Mouse (Mus musculus) midbrain, embryonic 11.5 days (tissue): ENCODE results near the gene 4933400A11Rik. TPM values are rescaled to one million over a fixed set of nuclear protein-coding genes. Genes with fewer than 3 reads are reported as not detected.
A peak's percentile ranks its signal among the peaks of the same experiment; 100 is the strongest.

Source experiments
- ATAC-seq: fragments of 200-750 bp; cut with Nextera tagmentation; 2 replicates; pipeline ENCODE4 v1.8.0; 2017; ENCODE audit warnings: moderate TSS enrichment, moderate library complexity; ENCODE audit not compliant: low FRiP score
- DNase-seq: peaks from one replicate; pipeline ENCODE4 v3.0.0; 2015; ENCODE audit warnings: low spot score; ENCODE audit errors: missing footprints
- H3K27ac ChIP-seq: fragments of 300-500 bp; sonication (generic); 2 replicates; pipeline ENCODE4 v1.5.1; 2014; ENCODE audit warnings: low read depth, low read length
- H3K27me3 ChIP-seq: fragments of 300-500 bp; sonication (generic); 2 replicates; pipeline ENCODE4 v1.6.1; 2014; ENCODE audit warnings: mild to moderate bottlenecking, low read length, moderate library complexity, mixed read lengths; ENCODE audit not compliant: control insufficient read depth, insufficient read depth
- H3K36me3 ChIP-seq: fragments of 300-500 bp; sonication (generic); 2 replicates; pipeline ENCODE4 v1.6.1; 2014; ENCODE audit warnings: mild to moderate bottlenecking, low read length, moderate library complexity, mixed read lengths; ENCODE audit not compliant: control insufficient read depth, insufficient read depth
- H3K4me1 ChIP-seq: fragments of 300-500 bp; sonication (generic); 2 replicates; pipeline ENCODE4 v1.6.1; 2014; ENCODE audit warnings: low read length; ENCODE audit not compliant: control insufficient read depth, insufficient read depth
- H3K4me2 ChIP-seq: fragments of 300-500 bp; sonication (generic); 2 replicates; pipeline ENCODE4 v1.6.1; 2014; ENCODE audit warnings: mild to moderate bottlenecking, moderate library complexity
- H3K4me3 ChIP-seq: fragments of 300-500 bp; sonication (generic); 2 replicates; pipeline ENCODE4 v1.5.1; 2014; ENCODE audit warnings: low read depth, low read length
- H3K9ac ChIP-seq: fragments of 300-500 bp; sonication (generic); 2 replicates; pipeline ENCODE4 v1.6.1; 2014; ENCODE audit warnings: low read length
- H3K9me3 ChIP-seq: fragments of 300-500 bp; sonication (generic); 2 replicates; pipeline ENCODE4 v1.6.1; 2016; ENCODE audit warnings: low read length; ENCODE audit not compliant: control insufficient read depth
- WGBS: fragments of 180-500 bp; shearing (Covaris S2); extraction: QIAGEN DNeasy Blood & Tissue Kit; methylation state at CpG from one replicate; pipeline ENCODE4 v1.1.7; 2014; 5-methylcytosine and 5-hydroxymethylcytosine counted together
- polyA plus RNA-seq: library from polyadenylated mRNA; unstranded; fragments of >200 nt; fragmentation: Nextera tagmentation; extraction: Ambion mirVana; gene quantifications from 2 replicates; pipeline ENCODE4 v1.2.1, GENCODE M21; 2014

Gene 4933400A11Rik
- polyA plus RNA-seq, 1 experiment from 2014 or later: not detected

- WGBS: 11% methylated on average over 4 of the region's 4 CpGs
Observed at GRCm38 (mm10) chrX:169800238-169800637, 20.8 kb upstream of the 4933400A11Rik start.

GRCm38 (mm10) chrX:169798987-169799680 lies 19.7 kb upstream of the 4933400A11Rik start:
- Histone ChIP-seq H3K27ac (no peak overlapping the region), H3K4me3 (peak overlapping the region; percentile 25), H3K4me1 (no peaks in the 10 kb centered on the region), H3K4me2 (peak overlapping the region; percentile 33; the same call in 1 of the 2 replicates), H3K27me3 (no peaks in the 10 kb centered on the region; the same call in 1 of the 2 replicates), H3K36me3 (no peaks in the 10 kb centered on the region), H3K9me3 (no peaks in the 10 kb centered on the region), H3K9ac (peak overlapping the region; percentile 48; the same call in 1 of the 2 replicates)
- 2% methylated on average over 11 of the region's 11 CpGs for WGBS
- ATAC-seq: peak; percentile 82
- DNase-seq: peak; percentile 92

More at GRCm38 (mm10) chrX:169800238-169800637, 20.8 kb upstream of the 4933400A11Rik start:
- DNase-seq (no peak), ATAC-seq (peak; percentile 39; the same call in 1 of the 2 replicates)
- no peaks in the 10 kb centered on the region for H3K36me3 ChIP-seq
- no peak overlapping the region for H3K9ac ChIP-seq
- no peak overlapping the region for H3K4me3 ChIP-seq
- no peak overlapping the region for H3K27ac ChIP-seq
- H3K4me2 ChIP-seq: no peak overlapping the region
- H3K4me1 ChIP-seq: no peaks in the 10 kb centered on the region
- no peaks in the 10 kb centered on the region for H3K27me3 ChIP-seq
- H3K9me3 ChIP-seq: no peaks in the 10 kb centered on the region

- H3K36me3 ChIP-seq: no peaks in the 10 kb centered on the region
- H3K9ac ChIP-seq: no peak overlapping the region
- no peak overlapping the region for H3K4me3 ChIP-seq
- 62% methylated on average over 3 of the region's 3 CpGs for WGBS
- no peak overlapping the region for H3K4me2 ChIP-seq
- H3K4me1 ChIP-seq: no peaks in the 10 kb centered on the region; the same call in 1 of the 2 replicates
- DNase-seq: no peak
- no peaks in the 10 kb centered on the region; the same call in 1 of the 2 replicates for H3K27me3 ChIP-seq
- H3K27ac ChIP-seq: no peak overlapping the region
- no peak for ATAC-seq
- H3K9me3 ChIP-seq: no peaks in the 10 kb centered on the region
Observed at GRCm38 (mm10) chrX:169797148-169797547, 17.7 kb upstream of the 4933400A11Rik start.

GRCm38 (mm10) chrX:169794831-169795311 lies 15.4 kb upstream of the 4933400A11Rik start:
- Histone ChIP-seq H3K4me3 (no peak overlapping the region), H3K4me1 (no peaks in the 10 kb centered on the region; the same call in 1 of the 2 replicates), H3K9me3 (no peaks in the 10 kb centered on the region), H3K27ac (no peak overlapping the region), H3K4me2 (no peak overlapping the region), H3K27me3 (no peaks in the 10 kb centered on the region; the same call in 1 of the 2 replicates), H3K36me3 (no peaks in the 10 kb centered on the region), H3K9ac (no peak overlapping the region)
- ATAC-seq (no peak), DNase-seq (no peak)
- WGBS: 46% methylated on average over 7 of the region's 7 CpGs

- no peak for ATAC-seq
- Histone ChIP-seq H3K4me3 (no peak overlapping the region), H3K4me2 (no peak overlapping the region), H3K4me1 (no peaks in the 10 kb centered on the region; the same call in 1 of the 2 replicates), H3K27me3 (no peaks in the 10 kb centered on the region; the same call in 1 of the 2 replicates), H3K27ac (no peak overlapping the region), H3K9ac (no peak overlapping the region), H3K36me3 (no peaks in the 10 kb centered on the region), H3K9me3 (no peaks in the 10 kb centered on the region)
- no peak for DNase-seq
- WGBS: 46% methylated on average over 4 of the region's 4 CpGs
Observed at GRCm38 (mm10) chrX:169794421-169794820, 15.0 kb upstream of the 4933400A11Rik start.

- Histone ChIP-seq H3K4me1 (no peaks in the 10 kb centered on the region; the same call in 1 of the 2 replicates), H3K27me3 (no peaks in the 10 kb centered on the region; the same call in 1 of the 2 replicates), H3K9ac (no peak overlapping the region), H3K27ac (no peak overlapping the region), H3K4me2 (no peak overlapping the region), H3K9me3 (no peaks in the 10 kb centered on the region), H3K36me3 (no peaks in the 10 kb centered on the region), H3K4me3 (no peak overlapping the region)
- ATAC-seq (peak; percentile 71), DNase-seq (peak; percentile 85)
- 17% methylated on average over 1 of the region's 1 CpGs for WGBS
Observed at GRCm38 (mm10) chrX:169792879-169793278, 13.4 kb upstream of the 4933400A11Rik start.

- no peak for ATAC-seq
- Histone ChIP-seq H3K4me2 (no peak overlapping the region), H3K9ac (no peak overlapping the region), H3K9me3 (no peaks in the 10 kb centered on the region), H3K27ac (no peak overlapping the region), H3K27me3 (no peaks in the 10 kb centered on the region; the same call in 1 of the 2 replicates), H3K36me3 (no peaks in the 10 kb centered on the region), H3K4me3 (no peak overlapping the region), H3K4me1 (no peaks in the 10 kb centered on the region; the same call in 1 of the 2 replicates)
- DNase-seq: no peak
- 83% methylated on average over 5 of the region's 5 CpGs for WGBS
Observed at GRCm38 (mm10) chrX:169789702-169790101, 10.3 kb upstream of the 4933400A11Rik start.

GRCm38 (mm10) chrX:169758001-169758400 lies 21.4 kb downstream of the 4933400A11Rik start:
- no peak overlapping the region for H3K9ac ChIP-seq
- H3K4me2 ChIP-seq: no peak overlapping the region
- no peak for ATAC-seq
- 75% methylated on average over 3 of the region's 3 CpGs for WGBS
- peaks cover 3% of the 10 kb centered on the region; the same call in 1 of the 2 replicates for H3K27me3 ChIP-seq
- no peaks in the 10 kb centered on the region for H3K4me1 ChIP-seq
- H3K4me3 ChIP-seq: no peak overlapping the region
- DNase-seq: no peak
- no peaks in the 10 kb centered on the region for H3K9me3 ChIP-seq
- H3K27ac ChIP-seq: no peak overlapping the region
- no peaks in the 10 kb centered on the region for H3K36me3 ChIP-seq

- Histone ChIP-seq H3K36me3 (no peaks in the 10 kb centered on the region), H3K4me3 (no peak overlapping the region), H3K27me3 (peaks cover 17% of the 10 kb centered on the region), H3K27ac (no peak overlapping the region; the same call in 1 of the 2 replicates), H3K4me2 (no peak overlapping the region), H3K9ac (no peak overlapping the region), H3K9me3 (no peaks in the 10 kb centered on the region), H3K4me1 (peaks cover 2% of the 10 kb centered on the region; the same call in 1 of the 2 replicates)
- WGBS: 38% methylated on average over 3 of the region's 3 CpGs
- DNase-seq (no peak), ATAC-seq (peak; percentile 79)
Observed at GRCm38 (mm10) chrX:169735387-169735969, 44.0 kb downstream of the 4933400A11Rik start.
